Mouse (Mus musculus) heart, embryonic 10.5 days (tissue): ENCODE measurements around the gene Ccdc84. TPM values are rescaled to one million over a fixed set of nuclear protein-coding genes. Genes with fewer than 3 reads are reported as not detected.
A peak's percentile ranks its signal among the peaks of the same experiment; 100 is the strongest.
"Not testable (repeated sequence)": the region's sequence is repeated elsewhere in the genome, so short reads cannot be mapped to it uniquely, and the experiment has no call there.

Experiments used
- DNase-seq: peaks from one replicate; pipeline ENCODE4 v3.0.0-alpha.2; 2017; ENCODE audit warnings: low spot score
- H3K27ac ChIP-seq: fragments of 300-500 bp; sonication (generic); 2 replicates; pipeline ENCODE4 v1.5.1; 2016; ENCODE audit warnings: mild to moderate bottlenecking
- H3K27me3 ChIP-seq: fragments of 300-500 bp; sonication (generic); 2 replicates; pipeline ENCODE4 v1.6.1; 2016; ENCODE audit warnings: mild to moderate bottlenecking; ENCODE audit not compliant: poor library complexity, insufficient read depth, severe bottlenecking
- H3K36me3 ChIP-seq: fragments of 300-500 bp; sonication (generic); 2 replicates; pipeline ENCODE4 v1.6.1; 2016; ENCODE audit warnings: mild to moderate bottlenecking, moderate library complexity
- H3K4me1 ChIP-seq: fragments of 300-500 bp; sonication (generic); 2 replicates; pipeline ENCODE4 v1.6.1; 2016; ENCODE audit warnings: mild to moderate bottlenecking
- H3K4me3 ChIP-seq: fragments of 300-500 bp; sonication (generic); 2 replicates; pipeline ENCODE4 v1.5.1; 2016; ENCODE audit warnings: mild to moderate bottlenecking, moderate library complexity
- H3K9me3 ChIP-seq: fragments of 300-500 bp; sonication (generic); 2 replicates; pipeline ENCODE4 v1.6.1; 2016; ENCODE audit warnings: mild to moderate bottlenecking, moderate library complexity
- WGBS: fragments of 180-500 bp; shearing (Covaris S2); methylation state at CpG from one replicate; pipeline ENCODE4 v1.1.7; 2016; 5-methylcytosine and 5-hydroxymethylcytosine counted together
- microRNA-seq: library from miRNA; unstranded; fragments of <30 nt; microRNA quantifications from one replicate; pipeline ENCODE4, GENCODE M21; 2017
- polyA plus RNA-seq: library from polyadenylated mRNA; unstranded; fragments of >200 nt; fragmentation: Nextera tagmentation; extraction: Ambion mirVana; gene quantifications from 2 replicates; pipeline ENCODE4 v1.2.1, GENCODE M21; 2016

The Ccdc84 gene
- polyA plus RNA-seq, 1 experiment from 2014 or later, result 28.0 TPM

- Histone ChIP-seq H3K27ac (peak overlapping the region; percentile 92; the same call in 1 of the 2 replicates), H3K36me3 (peaks cover 29% of the 10 kb centered on the region), H3K9me3 (no peaks in the 10 kb centered on the region), H3K27me3 (no peaks in the 10 kb centered on the region), H3K4me3 (peak overlapping the region; percentile 84), H3K4me1 (peaks cover 20% of the 10 kb centered on the region)
- WGBS, result 82% methylated on average over 5 of the region's 5 CpGs
- no peak for DNase-seq
Observed at GRCm38 (mm10) chr9:44378153-44378730, 40.1 kb downstream of the Ccdc84 start.

GRCm38 (mm10) chr9:44377335-44377734, 41.0 kb downstream of the Ccdc84 start:
- H3K27ac ChIP-seq, DNase-seq, H3K4me3 ChIP-seq, H3K9me3 ChIP-seq, H3K27me3 ChIP-seq: not testable (repeated sequence)
- 86% methylated on average over 2 of the region's 2 CpGs for WGBS
- Histone ChIP-seq H3K36me3 (peaks cover 20% of the 10 kb centered on the region), H3K4me1 (peaks cover 20% of the 10 kb centered on the region)

GRCm38 (mm10) chr9:44376141-44376540, 42.2 kb downstream of the Ccdc84 start:
- H3K36me3 ChIP-seq, result peaks cover 8% of the 10 kb centered on the region
- H3K27me3 ChIP-seq, result no peaks in the 10 kb centered on the region
- DNase-seq, result no peak
- H3K4me1 ChIP-seq, result peaks cover 20% of the 10 kb centered on the region
- WGBS, result 90% methylated on average over 6 of the region's 6 CpGs
- H3K9me3 ChIP-seq, result no peaks in the 10 kb centered on the region
- H3K27ac ChIP-seq, result no peak overlapping the region
- H3K4me3 ChIP-seq, result no peak overlapping the region

GRCm38 (mm10) chr9:44373386-44373785, 45.0 kb downstream of the Ccdc84 start:
- no peaks in the 10 kb centered on the region for H3K36me3 ChIP-seq
- H3K4me1 ChIP-seq, result peaks cover 4% of the 10 kb centered on the region; the same call in 1 of the 2 replicates
- no peak overlapping the region for H3K27ac ChIP-seq
- no peak for DNase-seq
- no peak overlapping the region for H3K4me3 ChIP-seq
- H3K27me3 ChIP-seq, result no peaks in the 10 kb centered on the region
- H3K9me3 ChIP-seq, result no peaks in the 10 kb centered on the region

GRCm38 (mm10) chr9:44364480-44364879, 53.9 kb downstream of the Ccdc84 start:
- H3K9me3 ChIP-seq, result no peaks in the 10 kb centered on the region
- H3K27ac ChIP-seq, result no peak overlapping the region
- H3K4me1 ChIP-seq, result peaks cover 7% of the 10 kb centered on the region
- no peaks in the 10 kb centered on the region for H3K27me3 ChIP-seq
- 66% methylated on average over 3 of the region's 3 CpGs for WGBS
- H3K4me3 ChIP-seq, result no peak overlapping the region
- DNase-seq, result no peak
- peaks cover 3% of the 10 kb centered on the region for H3K36me3 ChIP-seq

GRCm38 (mm10) chr9:44361931-44362330, 56.4 kb downstream of the Ccdc84 start:
- H3K4me1 ChIP-seq, H3K9me3 ChIP-seq, H3K27me3 ChIP-seq, DNase-seq: not testable (repeated sequence)
- H3K36me3 ChIP-seq, result peaks cover 25% of the 10 kb centered on the region
- H3K4me3 ChIP-seq, result peak overlapping the region; percentile 95
- WGBS, result 39% methylated on average over 4 of the region's 4 CpGs
- peak overlapping the region; percentile 87 for H3K27ac ChIP-seq

GRCm38 (mm10) chr9:44361190-44361917, 57.0 kb downstream of the Ccdc84 start, which contains the start of gene Vps11:
Vps11 (minus strand) TSS chr9:44361670.
- WGBS, result under 1% methylated on average over 44 of the region's 44 CpGs
- H3K9me3 ChIP-seq, result no peaks in the 10 kb centered on the region
- H3K4me3 ChIP-seq, result peak within 1 kb of the TSS; percentile 95
- peaks cover 31% of the 10 kb centered on the region for H3K36me3 ChIP-seq
- H3K4me1 ChIP-seq, result peaks cover 7% of the 10 kb centered on the region
- peak; percentile 99 for DNase-seq
- peak within 1 kb of the TSS; percentile 87 for H3K27ac ChIP-seq
- no peaks in the 10 kb centered on the region for H3K27me3 ChIP-seq

Small RNAs within 50 kb of the gene (microRNA-seq; reads per million reads assigned to microRNA genes)
- gene Mir7085, result not detected

Other genes with a start within 250 kb of the Ccdc84 start
- gene Cbl, start 184.5 kb downstream of the Ccdc84 start, polyA plus RNA-seq, result 16.2 and 16.3 TPM in 2 replicates
- not detected in 2 replicates for gene Ccdc153, start 177.9 kb downstream of the Ccdc84 start, polyA plus RNA-seq
- not detected in 2 replicates for gene Pdzd3, start 167.1 kb downstream of the Ccdc84 start, polyA plus RNA-seq
- 3.1 and 4.7 TPM in 2 replicates for gene Nlrx1, start 150.0 kb downstream of the Ccdc84 start, polyA plus RNA-seq
- 3.4 and 3.9 TPM in 2 replicates for gene Abcg4, start 130.0 kb downstream of the Ccdc84 start, polyA plus RNA-seq
- 23.5 and 25.0 TPM in 2 replicates for gene Hinfp, start 112.9 kb downstream of the Ccdc84 start, polyA plus RNA-seq
- gene C2cd2l, start 98.3 kb downstream of the Ccdc84 start, polyA plus RNA-seq, result 6.9 and 9.5 TPM in 2 replicates
- gene Dpagt1, start 92.5 kb downstream of the Ccdc84 start, polyA plus RNA-seq, result 35.2 and 36.6 TPM in 2 replicates
- 258 and 270 TPM in 2 replicates for gene H2afx, start 83.9 kb downstream of the Ccdc84 start, polyA plus RNA-seq
- gene Hmbs, start 74.3 kb downstream of the Ccdc84 start, polyA plus RNA-seq, result 276 and 285 TPM in 2 replicates
- gene Vps11, start 56.9 kb downstream of the Ccdc84 start, polyA plus RNA-seq, result 22.8 and 26.3 TPM in 2 replicates
- gene Hyou1, start 39.1 kb downstream of the Ccdc84 start, polyA plus RNA-seq, result 23.4 and 25.0 TPM in 2 replicates
- gene Slc37a4, start 21.7 kb downstream of the Ccdc84 start, polyA plus RNA-seq, result 25.3 and 33.4 TPM in 2 replicates
- 1,461 and 1,463 TPM in 2 replicates for gene Rps25, start 11.4 kb downstream of the Ccdc84 start, polyA plus RNA-seq
- gene Trappc4, start 11.0 kb downstream of the Ccdc84 start, polyA plus RNA-seq, result 104 and 117 TPM in 2 replicates
- not detected in 2 replicates for gene Foxr1, start 22.6 kb upstream of the Ccdc84 start, polyA plus RNA-seq
- gene Upk2, start 36.4 kb upstream of the Ccdc84 start, polyA plus RNA-seq, result 0.26 TPM in 1 of 2 replicates, not detected in the other
- 7.6 and 9.6 TPM in 2 replicates for gene Bcl9l, start 64.3 kb upstream of the Ccdc84 start, polyA plus RNA-seq
- gene Cxcr5, start 143.3 kb upstream of the Ccdc84 start, polyA plus RNA-seq, result not detected in 2 replicates
- 12.6 and 12.7 TPM in 2 replicates for gene Ddx6, start 186.3 kb upstream of the Ccdc84 start, polyA plus RNA-seq